Mouse (Mus musculus): Measurements from ENCODE around the gene Trnau1ap.
"Not testable (repeated sequence)": the region's sequence is repeated elsewhere in the genome, so short reads cannot be mapped to it uniquely, and the experiment has no call there.

GRCm38 (mm10) chr4:132303484-132303883 is 25.9 kb downstream of the Trnau1ap start:
- not testable (repeated sequence) for TF ChIP-seq CTCF (IDR thresholded peaks at IDR 0.05; ENCODE audit: control insufficient read depth, insufficient read depth, low read length); POLR2A (IDR thresholded peaks at IDR 0.05; ENCODE audit: borderline replicate concordance, control insufficient read depth, low read depth, low read length)

All from bone marrow, adult 2 months (tissue).